Mouse (Mus musculus) layer of hippocampus, adult 8-10 months (tissue): ENCODE measurements around the gene Prom2. TPM values are rescaled to one million over a fixed set of nuclear protein-coding genes. Genes with fewer than 3 reads are reported as not detected.

ENCODE experiments used
- DNase-seq, 2 experiments: peaks; one replicate each; pipeline ENCODE4 v3.0.0; 2022; ENCODE audit warnings: low spot score in 2 of 2
- total RNA-seq, 4 experiments: library from RNA; stranded (reverse); gene quantifications; 2 replicates each; pipeline ENCODE4 v1.2.4; 2022

Gene Prom2
- total RNA-seq, 4 experiments from 2014 or later: 0.09 to 0.39 (median 0.18) TPM; not detected in 1

DNA sequence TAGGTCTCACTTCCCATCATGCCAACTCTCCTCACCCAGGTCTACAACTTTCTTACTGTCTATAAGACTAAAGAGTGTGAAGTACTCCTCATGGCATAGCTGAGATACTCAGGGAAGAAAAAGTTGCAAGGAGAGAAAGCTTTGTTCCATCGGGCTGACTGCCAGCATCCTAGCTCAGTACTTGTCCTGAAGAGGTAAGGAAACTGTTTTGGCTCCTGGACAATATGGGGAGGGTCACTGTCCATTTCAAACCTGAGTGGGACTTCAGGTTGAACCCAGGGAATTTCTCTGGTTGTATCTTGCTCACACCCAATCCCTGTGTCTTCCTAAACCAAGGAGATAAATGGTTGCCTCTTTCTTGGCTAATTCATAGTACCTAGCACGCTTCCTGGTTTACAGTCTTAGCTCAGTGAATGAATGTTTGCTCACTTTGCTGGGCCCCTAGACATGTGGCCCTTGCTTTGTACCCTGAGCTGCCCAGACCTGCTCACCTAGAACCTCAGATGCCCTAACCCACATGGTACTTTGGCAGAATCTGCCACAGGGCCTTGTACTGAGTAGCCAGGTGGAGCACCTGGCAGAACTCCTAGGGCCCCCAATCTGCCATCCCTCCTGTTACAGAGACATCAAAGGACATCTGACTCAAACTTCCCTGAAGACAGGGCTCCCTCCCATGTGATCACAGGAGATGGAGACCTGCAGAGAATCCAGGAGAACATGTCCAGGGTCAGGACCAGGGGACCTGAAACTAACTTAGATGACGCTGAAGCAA is 16.1 kb downstream of the Prom2 start:
- DNase-seq: no peak

DNA sequence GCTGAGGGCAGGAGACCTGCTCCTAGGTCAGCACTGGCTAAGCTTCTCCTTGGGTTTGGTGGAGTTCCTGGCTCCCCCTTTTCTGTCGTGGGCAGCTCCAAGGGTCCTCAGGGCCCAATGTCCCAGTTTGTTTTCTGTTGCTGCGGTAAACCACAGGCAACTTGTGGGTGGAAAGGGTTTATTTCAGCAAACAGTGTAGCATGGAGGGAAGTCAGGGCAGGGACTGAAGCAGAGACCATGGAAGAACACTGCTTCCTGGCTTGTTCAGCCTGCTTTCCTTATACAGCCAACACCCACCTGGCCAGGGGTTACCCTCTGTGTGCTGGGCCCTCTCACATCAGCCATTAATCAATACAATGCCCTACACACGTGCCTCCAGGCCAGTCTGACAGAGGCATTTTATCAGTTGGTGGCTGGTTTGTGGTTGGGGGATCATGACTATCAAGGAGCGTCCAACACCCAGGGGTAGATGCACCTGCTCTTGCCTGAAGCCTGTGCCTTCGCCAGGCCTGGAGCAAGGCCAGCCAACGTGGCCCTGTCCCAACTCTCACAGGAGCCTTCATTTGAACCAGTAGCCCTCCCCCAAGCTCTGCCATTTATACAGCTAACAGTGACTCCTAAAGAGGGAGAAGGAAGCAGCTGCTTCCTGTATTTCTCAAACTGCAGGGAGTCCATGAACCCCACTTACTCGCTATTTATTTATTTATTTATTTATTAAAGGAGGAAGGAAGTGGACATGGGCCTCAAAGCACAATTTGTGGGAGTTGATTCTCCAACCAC is 17.1 kb downstream of the Prom2 start:
- DNase-seq: no peak

DNA sequence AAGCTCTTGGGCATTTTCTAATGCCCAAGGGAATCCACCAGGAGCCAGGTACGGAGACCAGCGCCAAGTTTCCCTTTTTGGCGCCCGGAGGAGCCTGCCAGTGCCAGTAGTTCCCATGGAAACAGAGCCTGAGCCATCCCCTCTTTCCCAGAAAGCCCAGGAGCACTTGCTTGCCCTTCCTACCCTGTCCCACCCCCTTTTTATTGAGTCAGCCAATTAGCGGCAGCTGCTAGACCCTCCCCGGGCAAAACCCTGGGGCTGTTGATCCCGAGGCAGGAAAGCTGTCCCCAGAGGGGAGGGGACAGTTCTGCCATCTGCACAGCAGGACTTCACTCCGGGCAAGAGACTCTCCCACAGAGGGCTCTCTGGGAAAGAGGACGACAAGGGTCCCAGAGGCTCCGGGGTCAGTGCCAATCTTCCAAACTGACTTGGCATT is 19.2 kb downstream of the Prom2 start, which contains the start of gene Kcnip3:
Gene Kcnip3 (minus strand): TSS at position 89 of the 436 bp plus-strand sequence.
- peak; percentile 80 to 86 for DNase-seq

DNA sequence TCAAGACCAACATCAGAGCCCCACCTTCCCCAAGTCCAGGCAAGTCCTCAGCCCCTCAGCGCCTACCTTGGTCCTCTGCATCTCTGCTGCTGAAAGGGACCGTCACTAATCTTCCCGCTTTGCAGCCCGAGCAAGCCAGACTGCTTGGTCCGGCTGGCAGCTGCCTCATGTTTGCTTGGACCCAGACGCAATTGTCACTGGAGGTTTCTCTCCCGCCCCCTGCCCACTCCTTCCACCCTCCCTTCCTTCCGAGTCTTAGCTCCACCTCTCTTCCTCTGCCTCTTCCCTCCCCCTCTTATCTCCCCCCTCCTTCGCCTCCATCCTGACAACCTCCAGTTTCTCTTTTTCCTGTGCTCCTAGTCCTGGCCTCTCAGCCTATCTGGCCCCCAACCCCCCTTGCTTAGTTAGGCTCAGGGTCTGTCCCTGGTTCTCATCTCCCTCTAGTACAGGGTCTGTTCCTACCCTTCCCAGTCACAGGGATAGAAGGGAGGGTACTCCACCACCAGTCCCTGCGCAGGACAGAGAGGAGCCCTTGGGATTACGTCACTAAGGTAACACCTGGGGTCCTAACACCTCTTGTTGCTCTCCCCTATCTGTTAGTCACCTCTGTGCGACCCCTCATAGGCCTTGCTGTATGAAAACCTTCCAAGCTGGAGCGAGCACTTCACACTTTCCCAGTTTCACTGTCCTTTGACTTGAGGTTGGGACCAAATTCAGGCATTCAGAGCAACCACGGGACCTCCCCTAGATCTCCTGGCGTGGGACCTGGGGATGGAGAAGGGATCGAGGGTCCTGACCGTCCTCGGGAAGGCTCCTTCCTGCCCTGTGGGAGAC is 19.9 kb downstream of the Prom2 start:
- peak; percentile 75 to 79 for DNase-seq

DNA sequence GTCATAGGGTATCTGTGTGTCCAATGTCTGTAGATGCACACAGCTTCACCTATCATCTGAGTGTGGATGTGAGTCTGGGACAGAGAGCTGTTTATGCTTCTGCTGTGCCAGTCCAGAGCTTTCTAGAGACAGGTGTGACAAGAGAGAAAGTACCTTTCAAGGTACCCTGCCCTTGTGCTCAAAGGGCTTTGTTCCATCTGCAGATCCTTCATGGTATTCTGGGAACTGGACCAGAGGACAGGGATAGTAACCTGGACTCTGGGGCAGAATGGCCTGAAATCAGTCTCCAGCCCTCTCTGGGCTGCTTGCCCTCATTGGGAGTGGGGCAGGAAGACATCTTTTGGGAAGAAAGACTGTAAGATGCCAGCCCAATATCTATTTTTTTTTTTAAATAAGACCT is 21.1 kb downstream of the Prom2 start:
- no peak for DNase-seq

DNA sequence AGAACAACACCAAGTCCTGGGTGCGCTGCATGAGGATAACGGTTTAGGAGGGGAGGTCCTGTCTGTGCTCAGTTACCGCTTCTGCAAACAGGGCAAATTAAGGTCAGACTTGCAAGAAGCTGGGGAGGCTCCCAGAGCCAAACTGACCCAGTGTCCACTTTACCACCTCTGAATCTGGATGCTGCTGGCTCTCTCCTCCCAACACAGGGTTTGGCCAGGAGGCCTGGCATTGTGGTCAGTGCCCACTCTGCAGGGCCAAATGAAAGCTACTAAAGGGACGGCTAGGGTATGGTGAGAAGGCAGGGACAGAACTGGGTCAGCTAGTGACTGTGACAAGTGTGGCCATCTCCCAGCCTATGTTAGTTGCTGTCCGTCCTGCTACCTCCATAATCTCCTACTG is 22.0 kb downstream of the Prom2 start:
- DNase-seq: no peak

DNA sequence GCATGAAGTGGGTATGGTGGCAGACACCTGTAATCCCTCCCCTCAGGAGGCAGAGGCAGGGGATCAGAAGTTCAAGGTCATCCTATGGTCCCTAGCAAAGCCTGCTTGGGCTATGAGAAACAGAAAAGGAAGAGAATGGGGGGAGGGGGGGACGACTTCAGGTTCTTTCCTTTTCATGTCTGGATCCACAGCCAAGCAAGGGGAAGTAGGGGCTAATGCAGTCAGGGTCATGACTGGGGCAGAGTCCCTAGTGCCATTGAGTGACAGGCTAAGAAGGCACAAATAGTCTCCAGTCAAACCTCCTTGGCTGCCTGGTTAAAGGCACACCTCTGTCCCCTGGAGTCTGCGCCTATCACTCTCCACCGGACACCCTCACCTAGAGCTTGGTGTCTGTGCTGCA is 22.4 kb downstream of the Prom2 start:
- DNase-seq: no peak

DNA sequence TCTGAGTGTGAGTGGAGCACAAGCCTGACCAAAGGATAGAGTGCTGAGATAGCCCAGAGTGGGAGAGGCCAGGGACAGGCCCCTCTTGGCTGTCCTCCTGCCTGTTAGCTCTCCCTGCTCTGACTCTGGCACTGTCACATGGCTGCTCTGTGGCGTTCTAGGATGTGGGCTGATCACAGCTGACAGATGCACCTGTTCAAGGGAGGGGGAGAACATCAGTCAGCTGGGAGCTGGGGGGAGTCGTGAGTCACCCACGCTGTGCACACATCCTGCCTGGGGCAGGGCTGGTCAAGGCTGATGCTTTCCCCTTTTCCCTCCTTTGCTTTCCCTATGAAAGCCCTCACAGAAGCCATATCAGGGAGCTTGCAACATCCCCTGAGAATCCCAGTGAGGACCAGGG is 23.0 kb downstream of the Prom2 start:
- DNase-seq: peak; percentile 36 to 67

DNA sequence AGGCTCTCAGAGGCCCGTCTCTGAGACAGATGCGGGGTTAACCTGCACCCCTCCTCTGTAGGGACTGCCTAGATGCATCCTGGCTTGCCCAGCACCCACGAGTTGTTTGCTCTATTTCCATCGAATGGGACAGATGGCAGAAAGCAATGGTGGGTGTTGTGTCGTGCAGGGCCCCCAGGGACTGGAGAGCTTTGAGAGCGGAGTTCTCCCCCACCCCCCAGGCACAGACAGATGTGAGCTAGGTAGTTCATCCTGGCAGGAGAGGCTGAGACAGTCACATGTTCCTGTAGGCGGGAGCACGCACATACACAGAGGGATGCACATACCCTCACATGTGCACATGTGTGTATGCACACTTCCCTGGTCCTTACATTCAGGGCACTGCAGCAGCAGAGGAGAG is 24.2 kb downstream of the Prom2 start:
- DNase-seq: peak; percentile 70 to 78

DNA sequence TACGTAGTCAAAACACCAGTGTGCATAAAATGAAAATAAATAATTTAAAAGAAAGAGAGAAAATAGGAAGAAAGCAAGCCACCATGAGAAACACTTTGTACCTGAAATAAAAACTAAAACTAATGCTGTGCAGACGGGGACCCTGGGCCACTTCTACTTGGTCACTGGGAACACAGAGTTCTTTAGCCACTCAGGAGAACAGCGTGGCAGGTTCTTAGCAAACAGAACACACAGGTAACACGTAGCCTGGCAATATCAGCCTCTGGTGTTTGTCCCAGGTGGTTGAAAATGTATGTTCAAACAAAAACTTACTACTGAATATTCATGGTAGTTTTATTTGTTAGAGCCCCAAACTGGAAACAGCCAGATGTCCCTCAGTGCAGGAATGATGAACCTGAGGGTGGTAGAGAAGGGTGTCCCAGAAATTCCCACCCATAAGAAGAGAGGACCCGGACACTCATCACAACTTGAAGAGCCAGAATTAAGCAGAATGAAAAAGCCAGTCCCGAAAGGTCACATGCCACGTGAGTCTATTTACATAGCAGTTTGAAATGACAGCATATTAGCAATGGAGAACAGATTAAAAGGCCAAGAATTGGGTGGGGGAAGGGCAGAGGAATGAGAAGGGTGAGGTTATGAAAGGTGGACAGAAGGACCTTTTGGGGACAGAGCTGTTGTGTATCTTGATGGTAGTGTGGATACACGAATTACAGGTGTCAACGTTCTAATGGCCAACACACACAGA is 26.7 kb downstream of the Prom2 start:
- no peak for DNase-seq

DNA sequence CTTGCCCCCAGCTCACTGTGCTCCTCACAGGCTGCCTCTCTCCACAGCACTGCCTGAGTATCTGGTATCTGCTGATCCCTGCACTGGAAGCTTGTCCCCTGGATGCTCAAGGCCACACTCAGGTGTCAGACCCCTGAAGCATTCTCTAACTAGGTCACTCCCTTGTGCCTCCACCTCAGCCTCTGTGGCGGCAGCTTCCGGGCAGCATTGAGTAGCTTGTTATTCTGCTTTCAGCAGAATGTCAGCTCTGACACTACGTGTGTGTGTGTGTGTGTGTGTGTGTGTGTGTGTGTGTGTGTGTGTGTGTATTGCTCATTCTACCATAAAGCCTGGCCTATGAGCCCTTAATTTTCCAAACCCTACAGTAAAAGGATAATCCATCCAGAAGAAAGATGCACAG is 28.0 kb downstream of the Prom2 start:
- DNase-seq: no peak

DNA sequence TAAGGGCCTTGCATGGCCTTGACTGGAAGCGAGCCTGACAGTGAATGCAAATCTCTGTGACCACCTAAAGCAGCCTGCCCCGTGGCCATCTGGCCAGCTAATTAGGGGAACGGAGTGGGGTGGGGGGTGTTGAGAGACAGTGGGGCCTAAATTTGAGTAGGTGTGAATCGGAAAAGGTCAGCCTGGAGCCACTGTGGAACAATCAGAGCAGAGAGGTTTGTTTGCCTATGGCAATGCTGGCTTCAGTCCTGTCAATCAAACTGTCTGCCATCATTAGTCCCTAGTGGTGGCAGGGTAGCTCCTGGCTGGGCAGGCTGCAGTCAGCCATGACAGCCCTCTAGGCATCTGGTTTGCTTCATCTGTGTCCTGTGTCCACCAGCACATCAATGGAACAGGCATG is 29.8 kb downstream of the Prom2 start:
- DNase-seq: no peak

DNA sequence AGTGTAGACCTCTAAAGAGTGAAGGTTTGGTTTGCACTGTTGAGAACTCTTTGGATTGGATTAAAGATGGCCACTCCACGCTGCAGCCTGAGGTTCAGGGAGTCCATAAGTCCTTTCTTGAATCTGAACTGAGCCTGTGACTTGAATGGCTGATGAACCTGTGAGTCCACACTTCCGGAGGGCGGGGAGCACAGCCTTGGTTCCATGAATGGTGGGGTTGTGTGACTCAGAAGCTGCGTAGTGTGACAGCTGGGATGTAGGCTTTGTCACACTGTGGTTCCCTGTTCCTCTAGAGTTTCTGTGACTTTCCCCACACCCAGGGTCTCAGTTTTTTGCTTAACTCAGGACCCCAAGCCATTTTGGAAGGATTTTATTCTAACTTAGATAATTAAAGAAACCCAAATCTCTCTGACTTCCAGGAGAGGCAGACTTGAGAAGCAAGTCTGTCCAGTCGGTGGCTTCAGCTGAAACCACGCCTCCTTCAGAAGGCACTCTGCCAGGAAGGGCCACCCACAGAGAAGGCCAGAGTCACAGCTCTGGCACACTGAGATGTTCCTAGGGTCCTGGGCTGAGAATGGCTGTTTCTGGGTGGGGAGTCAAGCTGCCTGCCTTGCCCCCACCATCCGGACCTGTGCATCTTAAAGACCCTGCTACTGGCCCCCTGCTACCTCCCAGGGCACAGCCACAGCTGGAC is 33.2 kb downstream of the Prom2 start:
- DNase-seq: peak in 1 of 2 experiments; percentile 39

DNA sequence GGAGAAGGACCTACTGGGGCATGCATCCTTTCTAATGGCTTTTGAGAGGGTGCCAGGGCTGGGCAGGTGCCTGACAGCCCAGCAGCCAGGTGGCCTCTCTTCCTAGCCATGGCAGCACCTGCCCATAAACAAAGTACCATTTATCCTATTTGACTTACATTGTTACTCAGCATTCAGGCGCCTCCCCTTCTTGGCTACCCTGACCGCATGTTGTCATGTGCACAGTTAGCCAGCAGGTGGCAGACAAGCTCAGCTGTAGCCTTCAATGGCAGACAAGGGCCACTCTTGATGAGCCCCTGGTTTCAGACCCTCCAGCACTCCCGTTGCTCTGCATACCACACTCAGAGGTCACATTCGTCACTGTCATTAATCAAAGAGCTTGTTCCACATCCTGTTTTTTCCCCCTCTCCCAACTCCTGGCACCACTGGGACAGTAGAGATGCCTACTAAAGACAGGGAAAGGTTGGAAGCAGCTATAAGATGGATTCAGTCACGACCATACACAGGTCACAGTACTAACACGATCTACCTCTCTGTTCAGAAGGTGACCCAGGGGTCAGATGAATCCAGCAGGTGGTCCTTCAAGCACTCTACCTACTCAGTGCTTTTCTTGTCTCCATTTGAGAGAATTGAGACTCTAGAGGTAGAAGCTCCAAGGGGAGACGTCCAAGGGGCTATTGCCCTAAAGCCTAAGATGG is 34.0 kb downstream of the Prom2 start:
- peak in 1 of 2 experiments; percentile 91 for DNase-seq

DNA sequence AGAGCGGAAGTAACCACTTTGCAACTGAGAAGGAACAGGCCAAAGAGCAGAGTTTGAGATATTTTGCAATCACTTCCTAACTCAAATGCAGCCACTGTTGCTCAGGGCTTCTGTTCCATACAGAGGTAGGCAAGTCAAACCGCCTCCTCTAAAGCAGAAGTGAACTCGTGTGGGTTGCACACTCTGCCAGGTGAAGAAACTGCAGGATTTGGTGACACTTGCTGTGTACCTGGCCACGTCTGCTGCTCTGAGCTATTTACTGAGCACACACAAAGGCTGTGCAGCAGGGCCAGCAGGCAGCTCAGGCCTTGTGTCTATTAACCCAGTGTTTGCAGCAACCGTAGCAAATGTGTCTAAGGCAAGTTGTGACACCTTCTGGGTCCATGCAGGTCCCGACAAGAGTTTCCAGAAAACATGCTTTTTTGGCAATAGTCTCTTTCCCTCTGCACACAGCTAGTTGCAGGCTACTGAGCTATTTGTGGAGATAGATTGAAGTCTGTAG is 35.1 kb downstream of the Prom2 start:
- DNase-seq: no peak

DNA sequence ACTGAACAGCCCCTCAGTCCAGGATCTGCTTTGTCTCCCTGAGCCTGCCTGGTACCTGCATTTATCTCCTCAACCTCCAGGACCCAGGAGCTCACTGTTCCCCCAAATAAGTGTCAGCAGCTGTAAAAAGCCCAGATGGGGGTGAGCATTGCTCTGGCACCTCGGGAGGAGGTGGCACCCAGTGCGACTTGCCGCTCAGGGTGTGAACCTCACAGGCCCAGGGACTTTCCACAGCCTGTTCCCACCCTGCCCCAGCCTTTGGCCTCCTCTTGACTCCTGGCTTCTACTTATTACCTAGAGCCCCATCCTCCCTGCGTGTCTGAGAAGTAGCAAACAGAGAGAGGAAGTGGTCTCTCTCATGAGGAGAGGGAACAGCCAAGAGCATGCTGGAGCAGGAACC is 36.1 kb downstream of the Prom2 start:
- DNase-seq: no peak

DNA sequence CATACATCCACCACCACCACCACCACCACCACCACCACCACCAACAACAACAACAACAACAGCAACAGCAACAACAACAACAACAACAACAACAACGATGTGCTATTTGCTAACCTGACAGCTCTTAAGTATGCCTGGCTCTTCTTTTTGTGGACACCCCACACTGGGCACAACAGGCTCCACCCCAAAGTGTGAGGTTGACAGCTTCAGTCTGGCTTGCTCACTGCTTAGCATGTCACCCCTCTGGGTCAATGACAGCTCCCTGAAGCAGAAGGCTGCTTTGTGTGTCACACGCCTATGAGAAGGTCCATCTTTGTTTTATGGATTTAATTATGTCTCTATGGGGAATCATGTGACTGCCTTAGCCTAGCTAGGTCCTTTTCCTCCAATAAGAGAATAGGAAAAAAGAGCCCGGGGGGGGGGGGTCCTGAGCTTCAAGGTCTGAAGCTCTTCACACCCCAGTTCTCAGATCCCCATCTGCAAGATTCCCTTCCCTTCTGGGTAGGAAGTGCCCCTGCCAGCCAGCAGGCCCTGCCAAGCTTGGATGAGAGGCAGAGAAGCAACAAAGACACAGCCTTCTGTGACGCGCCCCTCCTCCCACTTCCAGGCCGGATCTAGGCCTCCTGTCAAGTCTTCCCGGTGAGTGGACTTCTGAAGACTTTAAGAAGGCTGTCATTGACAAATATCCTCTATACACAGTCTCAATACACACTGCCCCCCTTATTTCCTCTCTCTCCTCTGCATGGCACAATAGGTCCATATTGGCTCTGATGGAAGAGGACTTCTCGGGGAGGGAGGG is 37.3 kb downstream of the Prom2 start:
- peak; percentile 38 to 69 for DNase-seq

DNA sequence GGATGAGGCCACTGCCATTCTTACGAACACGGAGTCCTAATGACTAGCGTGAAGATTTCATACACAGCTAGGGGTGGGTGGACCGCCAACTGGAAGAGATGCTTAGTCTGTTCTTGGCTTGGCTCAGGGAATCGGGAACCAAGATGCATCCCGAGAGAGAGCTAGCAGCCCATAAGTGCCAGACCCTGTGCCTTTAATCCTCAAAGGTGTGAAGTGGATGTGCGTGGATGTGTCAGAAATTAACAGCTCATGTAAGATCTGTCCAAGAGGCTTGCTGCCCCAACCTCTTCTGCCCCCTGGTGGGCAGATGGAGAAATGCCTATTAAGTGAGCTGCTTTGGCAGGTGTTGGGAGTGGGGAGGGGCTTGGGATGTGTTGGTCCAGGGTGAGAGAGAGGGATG is 40.2 kb downstream of the Prom2 start:
- peak in 1 of 2 experiments; percentile 58 for DNase-seq

DNA sequence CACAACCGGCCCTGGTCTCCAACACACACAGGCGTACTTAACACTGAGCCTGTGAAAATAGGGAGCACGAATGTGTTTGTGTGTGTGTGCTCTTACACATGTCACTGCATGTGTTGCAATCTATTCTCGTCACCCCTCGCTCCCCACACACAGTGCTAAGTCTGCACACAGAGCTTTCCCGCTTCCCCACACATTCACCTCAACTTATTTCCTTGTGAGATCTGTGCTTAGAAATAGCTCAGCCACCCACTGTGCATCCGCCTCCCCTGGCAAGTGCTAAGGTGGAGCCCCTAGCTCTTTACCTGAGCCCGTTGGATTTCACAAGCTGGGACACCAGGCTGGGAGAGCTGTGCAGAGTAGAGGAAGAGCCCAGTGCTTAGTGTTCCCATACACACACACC is 42.5 kb downstream of the Prom2 start:
- DNase-seq: no peak
